Mouse (Mus musculus) right cerebral cortex, postnatal 25 days (tissue): ENCODE measurements around the gene Fam83f.
A peak's percentile ranks its signal among the peaks of the same experiment; 100 is the strongest.

Experiments
- DNase-seq: peaks from one replicate; pipeline ENCODE4 v3.0.0; 2022

Gene Fam83f

GRCm38 (mm10) chr15:80672810-80673209 is 1.2 kb downstream of the Fam83f start:
- no peak for DNase-seq

GRCm38 (mm10) chr15:80673337-80674095 is 1.9 kb downstream of the Fam83f start:
- no peak for DNase-seq

GRCm38 (mm10) chr15:80674700-80675099 is 3.1 kb downstream of the Fam83f start:
- no peak for DNase-seq

- DNase-seq, result no peak
Measured at GRCm38 (mm10) chr15:80679515-80680215, 8.0 kb downstream of the Fam83f start.

- no peak for DNase-seq
Measured at GRCm38 (mm10) chr15:80680347-80681030, 8.8 kb downstream of the Fam83f start.

- DNase-seq, result no peak
Measured at GRCm38 (mm10) chr15:80681466-80681881, 9.8 kb downstream of the Fam83f start.

- DNase-seq, result no peak
Measured at GRCm38 (mm10) chr15:80682343-80682742, 10.7 kb downstream of the Fam83f start.

- DNase-seq, result no peak
Measured at GRCm38 (mm10) chr15:80683151-80683550, 11.5 kb downstream of the Fam83f start.

GRCm38 (mm10) chr15:80683990-80684389 is 12.3 kb downstream of the Fam83f start:
- DNase-seq, result no peak

GRCm38 (mm10) chr15:80684786-80685602 is 13.3 kb downstream of the Fam83f start:
- no peak for DNase-seq

- DNase-seq, result no peak
Measured at GRCm38 (mm10) chr15:80685603-80685895, 13.9 kb downstream of the Fam83f start.

- no peak for DNase-seq
Measured at GRCm38 (mm10) chr15:80688536-80688935, 16.9 kb downstream of the Fam83f start.

- no peak for DNase-seq
Measured at GRCm38 (mm10) chr15:80693492-80693891, 21.8 kb downstream of the Fam83f start.

- DNase-seq, result peak; percentile 62
Measured at GRCm38 (mm10) chr15:80694125-80694910, 22.7 kb downstream of the Fam83f start.

- no peak for DNase-seq
Measured at GRCm38 (mm10) chr15:80697564-80697963, 25.9 kb downstream of the Fam83f start.

GRCm38 (mm10) chr15:80701481-80702257 is 30.0 kb downstream of the Fam83f start:
- no peak for DNase-seq

GRCm38 (mm10) chr15:80702910-80703309 is 31.3 kb downstream of the Fam83f start:
- DNase-seq, result no peak

- DNase-seq, result no peak
Measured at GRCm38 (mm10) chr15:80703495-80703894, 31.8 kb downstream of the Fam83f start.

GRCm38 (mm10) chr15:80704267-80704666 is 32.6 kb downstream of the Fam83f start:
- DNase-seq, result peak; percentile 72

GRCm38 (mm10) chr15:80705828-80706549 is 34.3 kb downstream of the Fam83f start:
- DNase-seq, result peak; percentile 75

- no peak for DNase-seq
Measured at GRCm38 (mm10) chr15:80706596-80706995, 34.9 kb downstream of the Fam83f start.
